In the genomic region with DNA sequence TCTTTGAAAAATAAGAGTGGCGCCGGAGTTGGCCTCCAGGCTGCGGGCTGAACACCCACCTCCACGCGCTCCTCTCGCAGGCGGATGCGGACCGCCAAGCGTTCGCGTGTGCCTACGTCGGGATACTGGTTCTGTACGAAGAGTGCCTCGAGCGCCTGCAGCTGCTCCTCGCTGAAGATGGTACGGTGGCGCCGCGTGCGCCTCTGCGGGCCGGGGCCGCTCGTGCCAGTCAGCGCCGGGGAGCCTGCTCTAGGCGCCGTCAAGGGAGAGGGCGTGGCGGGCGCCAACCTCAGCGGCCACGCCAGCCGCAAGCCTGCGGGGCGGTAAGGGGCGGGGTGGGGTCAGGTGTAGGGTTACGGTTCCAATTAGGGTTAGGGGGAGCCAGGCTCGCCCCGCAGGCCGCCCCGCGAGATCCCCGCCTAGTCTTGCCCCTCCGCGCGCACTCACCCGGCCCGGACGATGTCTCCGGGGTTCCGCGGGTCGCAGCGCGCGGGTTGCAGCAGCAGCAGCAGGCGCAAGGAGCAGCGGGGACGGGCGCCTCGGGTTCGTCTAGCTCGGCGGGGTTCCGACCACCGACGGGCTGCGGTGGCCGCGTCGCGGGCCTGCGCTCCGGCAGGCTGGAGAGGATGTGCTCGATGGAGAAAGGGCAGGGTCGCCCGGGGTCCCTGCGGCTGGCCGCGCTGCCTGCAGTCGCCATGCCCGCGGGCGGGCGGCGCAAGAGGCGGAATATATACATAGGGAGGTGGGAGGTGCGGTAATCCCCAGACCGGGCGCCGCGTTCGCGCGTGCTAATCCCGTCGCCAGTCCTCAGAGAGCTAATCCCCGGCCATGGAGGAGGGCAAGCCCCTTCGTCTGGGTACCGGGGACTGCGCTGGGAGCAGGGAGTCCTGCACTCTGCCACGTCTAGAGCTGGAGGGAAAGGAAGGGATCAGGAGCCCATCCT, we compare ENCODE assay signal across 9 mouse cellular contexts. TPM values are rescaled to one million over a fixed set of nuclear protein-coding genes. Genes with fewer than 3 reads are reported as not detected.
DNase-seq lines count a peak whose midpoint lies in the region; ATAC-seq and TF ChIP-seq lines count a peak whose summit lies in the region.
"Had no signal": no experiment of that assay in that cellular context is flagged by ENCODE, and none has a peak within 500 bp of the region (broad histone marks: within the 10 kb centered on the region; RNA-seq: fewer than 3 reads in every experiment).

Gene Gsc2, minus strand, starts transcription at position 753 of the 943 bp plus-strand sequence.

- DNase-seq in heart, postnatal 36 days: no peak
- DNase-seq in ES-E14 (ENCODE audit: low read depth, low spot score): no peak
- no peak for DNase-seq in liver, adult 2 months (ENCODE audit: extremely low read depth, low read depth, low spot score)
- no peak for DNase-seq in layer of hippocampus, adult 11-12 months (ENCODE audit: low spot score)
- DNase-seq in gastrocnemius, postnatal 36 days: no peak

- peaks cover 4% of the 10 kb centered on the region; the same call in 1 of the 2 replicates for H3K79me2 ChIP-seq in liver, adult 2 months (ENCODE audit: control insufficient read depth, insufficient read depth, low read length)

- intact Hi-C loops in heart, postnatal 36 days (cut with DNase I): no loop called here
- intact Hi-C loops in gastrocnemius, postnatal 36 days (cut with DNase I): loop anchor here (5.0 kb wide), 2 partner anchors 73 to 133 kb away; no protein-coding TSS in a partner anchor

- peaks cover 79% of the 10 kb centered on the region for H3K27me3 ChIP-seq in heart, embryonic 13.5 days (replicated peaks)
- H3K27me3 ChIP-seq in forebrain, embryonic 13.5 days: peaks cover 70% of the 10 kb centered on the region
- peaks cover 11% of the 10 kb centered on the region for H3K27me3 ChIP-seq in liver, adult 2 months (ENCODE audit: control insufficient read depth, insufficient read depth, low read length)

- peak within 1 kb of the TSS; percentile 62 for H3K9ac ChIP-seq in heart, embryonic 13.5 days
- H3K9ac ChIP-seq in ES-E14 (ENCODE audit: insufficient read depth, low read depth, low read length, poor library complexity, severe bottlenecking): peak within 1 kb of the TSS; percentile 69
- H3K9ac ChIP-seq in forebrain, embryonic 13.5 days: peak within 1 kb of the TSS; percentile 34
- H3K9ac ChIP-seq in liver, adult 2 months (ENCODE audit: low read depth, low read length): no peak within 1 kb of the TSS

- no peak for ATAC-seq in heart, embryonic 13.5 days (ENCODE audit: extremely low read depth, insufficient number of reproducible peaks, low FRiP score, low TSS enrichment)
- no peak for ATAC-seq in forebrain, embryonic 13.5 days

- TF ChIP-seq POLR2A in liver, adult 2 months (IDR thresholded peaks at IDR 0.05; ENCODE audit: extremely low read depth, insufficient read depth, low read length): no peak
- no peak for TF ChIP-seq POLR2A in olfactory bulb, adult 2 months (IDR thresholded peaks at IDR 0.05; ENCODE audit: insufficient read depth, low read depth, low read length)

- H3K4me1 ChIP-seq in heart, embryonic 13.5 days: peaks cover 20% of the 10 kb centered on the region
- H3K4me1 ChIP-seq in ES-E14 (ENCODE audit: control insufficient read depth in 2 of 2, insufficient read depth in 2 of 2, low read length in 2 of 2, poor library complexity in 1 of 2): peaks cover 0 to 3% of the 10 kb centered on the region in 2 experiments; a peak in 1 of 4 replicates
- H3K4me1 ChIP-seq in forebrain, embryonic 13.5 days: peaks cover 21% of the 10 kb centered on the region
- H3K4me1 ChIP-seq in liver, adult 2 months (ENCODE audit: control insufficient read depth, insufficient read depth, low read length): peaks cover 4% of the 10 kb centered on the region; the same call in 1 of the 2 replicates
- peaks cover 19% of the 10 kb centered on the region for H3K4me1 ChIP-seq in olfactory bulb, adult 2 months (ENCODE audit: control insufficient read depth, insufficient read depth, low read length)

- no peak for TF ChIP-seq CTCF in liver, adult 2 months (IDR thresholded peaks at IDR 0.05; ENCODE audit: low read depth, low read length)
- TF ChIP-seq CTCF in olfactory bulb, adult 2 months (IDR thresholded peaks at IDR 0.05; ENCODE audit: insufficient read depth, low read depth, low read length): no peak

- in situ Hi-C loops in ES-E14 (cut with MboI; ENCODE audit: low sequenced_read_pairs in 2 of 2, unreplicated experiment in 2 of 2): no loop called here

- peak within 1 kb of the TSS; percentile 46 for H3K4me3 ChIP-seq in heart, embryonic 13.5 days
- peak within 1 kb of the TSS; percentile 65 to 75 for H3K4me3 ChIP-seq in ES-E14 (ENCODE audit: insufficient read depth in 1 of 2, low read depth in 1 of 2, low read length in 2 of 2, poor library complexity in 1 of 2, severe bottlenecking in 1 of 2)
- peak within 1 kb of the TSS; percentile 34 for H3K4me3 ChIP-seq in forebrain, embryonic 13.5 days
- H3K4me3 ChIP-seq in liver, adult 2 months (ENCODE audit: insufficient read depth, low read depth, low read length): peak within 1 kb of the TSS; percentile 16; the same call in 1 of the 2 replicates
- H3K4me3 ChIP-seq in olfactory bulb, adult 2 months (ENCODE audit: insufficient read depth, low read depth, low read length): peak within 1 kb of the TSS; percentile 9

- no peaks in the 10 kb centered on the region for H3K36me3 ChIP-seq in heart, embryonic 13.5 days
- no peaks in the 10 kb centered on the region for H3K36me3 ChIP-seq in ES-E14 (ENCODE audit: control insufficient read depth, insufficient read depth, low read length, poor library complexity, severe bottlenecking)
- H3K36me3 ChIP-seq in forebrain, embryonic 13.5 days (ENCODE audit: poor library complexity, severe bottlenecking): no peaks in the 10 kb centered on the region
- no peaks in the 10 kb centered on the region for H3K36me3 ChIP-seq in liver, adult 2 months (ENCODE audit: control insufficient read depth, insufficient read depth, low read length)

- no peak within 1 kb of the TSS for H3K27ac ChIP-seq in heart, embryonic 13.5 days (replicated peaks)
- no peak within 1 kb of the TSS for H3K27ac ChIP-seq in ES-E14 (ENCODE audit: insufficient read depth, low read depth, low read length, poor library complexity, severe bottlenecking)
- no peak within 1 kb of the TSS for H3K27ac ChIP-seq in forebrain, embryonic 13.5 days
- no peak within 1 kb of the TSS for H3K27ac ChIP-seq in liver, adult 2 months (replicated peaks; ENCODE audit: insufficient read depth, low read depth, low read length)
- H3K27ac ChIP-seq in olfactory bulb, adult 2 months (ENCODE audit: insufficient read depth, low read depth, low read length): no peak within 1 kb of the TSS

- under 1% methylated on average over 106 of the region's 106 CpGs for WGBS in heart, embryonic 13.5 days
- WGBS in forebrain, embryonic 13.5 days: under 1% methylated on average over 84 of the region's 106 CpGs
- WGBS in liver, adult 2 months: 3% methylated on average over 106 of the region's 106 CpGs
- under 1% methylated on average over 106 of the region's 106 CpGs for WGBS in olfactory bulb, adult 2 months

- H3K4me2 ChIP-seq in heart, embryonic 13.5 days: peak within 1 kb of the TSS; percentile 68
- peak within 1 kb of the TSS; percentile 57 for H3K4me2 ChIP-seq in forebrain, embryonic 13.5 days

- no peaks in the 10 kb centered on the region for H3K9me3 ChIP-seq in heart, embryonic 13.5 days
- H3K9me3 ChIP-seq in ES-E14 (ENCODE audit: control insufficient read depth, insufficient read depth, low read depth, low read length): no peaks in the 10 kb centered on the region
- no peaks in the 10 kb centered on the region for H3K9me3 ChIP-seq in forebrain, embryonic 13.5 days (replicated peaks)

TF ChIP-seq in ES-E14, 5 proteins besides CTCF, POLR2A, EP300 and RAD21:
- 0 out of 2 replicates have a peak, but pooled peaks have one; percentile 18 for TF ChIP-seq HCFC1 (IDR thresholded peaks at IDR 0.05; ENCODE audit: borderline replicate concordance, insufficient read depth, low read length)
- no peak for TF ChIP-seq ZNF384 (IDR thresholded peaks at IDR 0.05; ENCODE audit: low read depth, low read length)

RNA-seq across cellular contexts. Expression of gene Gsc2, which starts in this region (rescaled TPM):
- not detected in 2 replicates for polyA plus RNA-seq in heart, embryonic 13.5 days (2015; fragmentation: Nextera tagmentation; extraction: Ambion mirVana)
- not detected for total RNA-seq in heart, postnatal 36 days (2021)
- total RNA-seq in ES-E14 (2012; rRNA removed): 0.85 and 1.2 TPM in 2 replicates
- 0.32 TPM in 1 of 2 replicates, not detected in the other for polyA plus RNA-seq in forebrain, embryonic 13.5 days (2015; fragmentation: Nextera tagmentation; extraction: Ambion mirVana)
- total RNA-seq in liver, adult 2 months (2014; rRNA removed): not detected in 2 replicates
- not detected in 2 replicates for polyA plus RNA-seq in liver, adult 2 months (2012; rRNA removed)
- polyA plus RNA-seq in olfactory bulb, adult 2 months (2012; ENCODE audit: insufficient read depth, insufficient read length, low replicate concordance, missing spikeins): not detected in 2 replicates
- not detected for total RNA-seq in gastrocnemius, postnatal 36 days (2021)
- total RNA-seq: left cerebral cortex, postnatal 36 days had no signal

Comparison
In these comparisons a context has a peak if more than half of its experiments do, and no peak if none do; other contexts are left out.
1. H3K4me3 ChIP-seq: peak in every context shown above with its lines; median percentile 70 in ES-E14; 46 in heart, embryonic 13.5 days; 34 in forebrain, embryonic 13.5 days; 16 in liver, adult 2 months; 9 in olfactory bulb, adult 2 months.